Mouse (Mus musculus) hindbrain, embryonic 13.5 days (tissue): ENCODE measurements around the gene Oit1. TPM values are rescaled to one million over a fixed set of nuclear protein-coding genes. Genes with fewer than 3 reads are reported as not detected.

Source experiments
- ATAC-seq: fragments of 200-750 bp; cut with Nextera tagmentation; 2 replicates; pipeline ENCODE4 v1.8.0; 2017; ENCODE audit warnings: moderate TSS enrichment; ENCODE audit not compliant: low FRiP score
- H3K27ac ChIP-seq: fragments of 300-500 bp; sonication (generic); 2 replicates; pipeline ENCODE4 v1.5.1; 2015; ENCODE audit warnings: inconsistent platforms, mild to moderate bottlenecking, moderate library complexity
- H3K27me3 ChIP-seq: fragments of 300-500 bp; sonication (generic); 2 replicates; pipeline ENCODE4 v1.6.1; 2015; ENCODE audit warnings: mild to moderate bottlenecking, inconsistent platforms
- H3K36me3 ChIP-seq: fragments of 300-500 bp; sonication (generic); 2 replicates; pipeline ENCODE4 v1.6.1; 2015; ENCODE audit warnings: mild to moderate bottlenecking, inconsistent platforms
- H3K4me1 ChIP-seq: fragments of 300-500 bp; sonication (generic); replicated peaks from 2 replicates; pipeline ENCODE4 v1.6.1; 2015; ENCODE audit warnings: inconsistent platforms
- H3K4me2 ChIP-seq: fragments of 300-500 bp; sonication (generic); 2 replicates; pipeline ENCODE4 v1.6.1; 2015; ENCODE audit warnings: inconsistent platforms, mild to moderate bottlenecking, moderate library complexity
- H3K4me3 ChIP-seq: fragments of 300-500 bp; sonication (generic); 2 replicates; pipeline ENCODE4 v1.5.1; 2015; ENCODE audit warnings: mild to moderate bottlenecking, inconsistent platforms
- H3K9ac ChIP-seq: fragments of 300-500 bp; sonication (generic); 2 replicates; pipeline ENCODE4 v1.6.1; 2015; ENCODE audit warnings: mild to moderate bottlenecking, inconsistent platforms
- H3K9me3 ChIP-seq: fragments of 300-500 bp; sonication (generic); 2 replicates; pipeline ENCODE4 v1.6.1; 2016; ENCODE audit warnings: inconsistent platforms
- WGBS: fragments of 180-500 bp; shearing (Covaris S2); methylation state at CpG from one replicate; pipeline ENCODE4 v1.1.7; 2015; 5-methylcytosine and 5-hydroxymethylcytosine counted together
- polyA plus RNA-seq: library from polyadenylated mRNA; unstranded; fragments of >200 nt; fragmentation: Nextera tagmentation; extraction: Ambion mirVana; gene quantifications from 2 replicates; pipeline ENCODE4 v1.2.1, GENCODE M21; 2015

Oit1 gene
- polyA plus RNA-seq = 0.13 TPM in 1 of 2 replicates, not detected in the other

DNA sequence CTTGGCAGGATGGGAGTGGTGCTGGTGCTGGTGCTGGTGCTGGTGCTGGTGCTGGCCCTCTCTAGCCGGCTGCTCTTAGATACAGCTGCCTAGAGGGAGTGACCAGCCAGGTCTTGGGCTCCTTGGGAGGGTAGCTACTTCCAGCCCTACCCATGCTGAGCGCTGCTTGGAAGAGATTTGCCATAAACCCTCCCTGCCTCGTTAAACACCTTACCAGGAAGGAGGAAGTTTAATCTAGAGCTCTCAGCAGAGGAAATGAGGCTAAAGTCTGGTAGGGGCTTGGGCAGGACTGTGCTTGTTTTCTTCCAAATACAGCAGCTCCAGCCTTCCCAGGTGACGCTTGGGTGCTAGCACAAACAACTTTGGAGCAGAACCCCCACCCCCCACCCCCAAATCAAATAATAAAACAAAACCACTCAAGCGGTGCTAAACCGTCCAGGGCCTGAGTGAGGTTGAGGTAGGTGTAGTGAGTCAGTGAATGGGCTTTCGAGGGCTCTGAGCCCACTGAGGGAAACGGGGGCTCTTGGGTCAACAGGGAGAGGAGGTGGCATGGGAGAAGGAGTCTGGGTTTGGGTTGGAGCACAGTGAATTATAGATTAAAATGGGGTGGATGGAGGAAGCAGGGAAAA is at the start of gene Oit1:
Gene Oit1, minus strand, starts transcription at position 70 of the 629 bp plus-strand sequence.
- Histone ChIP-seq H3K27ac (no peak within 1 kb of the TSS), H3K9me3 (no peaks in the 10 kb centered on the region), H3K4me3 (no peak within 1 kb of the TSS), H3K27me3 (no peaks in the 10 kb centered on the region), H3K4me2 (no peak within 1 kb of the TSS), H3K4me1 (no peaks in the 10 kb centered on the region), H3K36me3 (no peaks in the 10 kb centered on the region), H3K9ac (no peak within 1 kb of the TSS)
- WGBS = 71% methylated on average over 8 of the region's 8 CpGs
- no peak for ATAC-seq

- Histone ChIP-seq H3K36me3 (no peaks in the 10 kb centered on the region), H3K9me3 (no peaks in the 10 kb centered on the region), H3K4me2 (no peak overlapping the region), H3K4me3 (no peak overlapping the region), H3K27ac (no peak overlapping the region), H3K4me1 (peaks cover 7% of the 10 kb centered on the region), H3K27me3 (no peaks in the 10 kb centered on the region), H3K9ac (no peak overlapping the region)
- ATAC-seq = no peak
- WGBS = 67% methylated on average over 3 of the region's 3 CpGs
These were observed 44.3 kb upstream of the Oit1 start for GRCm38 (mm10) chr14:8422833-8423232.

DNA sequence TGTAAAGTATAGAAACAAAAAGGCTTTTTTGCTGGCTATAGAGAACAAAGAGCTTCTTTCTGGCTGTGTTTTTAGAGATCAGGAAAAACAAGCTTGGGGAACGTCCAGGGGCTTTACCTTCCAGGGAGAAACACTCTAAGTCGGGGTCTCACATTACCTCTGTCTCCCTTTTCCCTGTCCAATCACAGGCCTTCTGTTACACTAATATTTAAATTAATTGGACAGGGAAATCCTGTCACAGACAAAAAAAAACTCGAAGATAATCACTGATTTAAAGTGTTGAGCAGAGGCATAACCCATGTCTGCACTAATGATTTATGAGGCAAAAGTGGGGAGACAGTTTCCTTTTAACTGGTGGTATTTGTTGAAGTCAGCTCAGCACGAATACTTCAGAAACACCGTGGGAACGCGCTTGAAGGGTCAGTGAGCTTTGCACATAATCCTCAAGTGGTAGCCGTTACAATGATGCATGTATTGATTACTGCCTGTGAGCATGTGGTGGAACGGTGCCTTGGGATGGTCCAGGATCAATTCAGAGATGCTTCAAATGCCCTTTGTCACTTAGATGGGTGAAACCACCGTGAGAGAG is 42.7 kb upstream of the Oit1 start:
- H3K36me3 ChIP-seq = no peaks in the 10 kb centered on the region
- no peak overlapping the region for H3K27ac ChIP-seq
- H3K27me3 ChIP-seq = no peaks in the 10 kb centered on the region
- H3K9me3 ChIP-seq = no peaks in the 10 kb centered on the region
- WGBS = 26% methylated on average over 10 of the region's 10 CpGs
- no peak for ATAC-seq
- H3K4me3 ChIP-seq = no peak overlapping the region
- H3K4me2 ChIP-seq = no peak overlapping the region
- H3K9ac ChIP-seq = no peak overlapping the region
- H3K4me1 ChIP-seq = peaks cover 7% of the 10 kb centered on the region

DNA sequence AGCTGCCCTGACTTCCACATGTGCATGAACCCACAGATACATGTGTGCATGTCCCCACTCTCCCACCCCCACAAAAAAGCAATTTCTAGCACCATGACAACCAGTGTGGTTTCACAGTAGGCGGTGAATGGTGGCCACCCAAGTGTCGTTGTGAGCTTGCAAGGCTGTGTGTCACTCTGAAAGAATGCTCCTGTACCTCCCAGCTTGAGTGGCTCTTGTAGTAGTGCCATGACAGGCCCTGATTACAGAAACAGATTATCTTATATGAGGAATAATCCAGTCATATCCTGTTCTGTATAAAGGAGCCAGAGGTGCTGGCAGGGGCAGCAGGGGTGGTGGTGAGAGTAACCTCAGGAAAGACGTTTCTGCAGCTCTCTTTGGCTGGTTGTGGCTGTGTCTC is 40.1 kb upstream of the Oit1 start:
- H3K27ac ChIP-seq = no peak overlapping the region
- H3K27me3 ChIP-seq = no peaks in the 10 kb centered on the region
- H3K9ac ChIP-seq = no peak overlapping the region
- H3K4me1 ChIP-seq = peaks cover 7% of the 10 kb centered on the region
- no peaks in the 10 kb centered on the region for H3K9me3 ChIP-seq
- no peak overlapping the region for H3K4me3 ChIP-seq
- H3K4me2 ChIP-seq = no peak overlapping the region
- WGBS = 71% methylated on average over 3 of the region's 3 CpGs
- no peaks in the 10 kb centered on the region for H3K36me3 ChIP-seq
- no peak for ATAC-seq

DNA sequence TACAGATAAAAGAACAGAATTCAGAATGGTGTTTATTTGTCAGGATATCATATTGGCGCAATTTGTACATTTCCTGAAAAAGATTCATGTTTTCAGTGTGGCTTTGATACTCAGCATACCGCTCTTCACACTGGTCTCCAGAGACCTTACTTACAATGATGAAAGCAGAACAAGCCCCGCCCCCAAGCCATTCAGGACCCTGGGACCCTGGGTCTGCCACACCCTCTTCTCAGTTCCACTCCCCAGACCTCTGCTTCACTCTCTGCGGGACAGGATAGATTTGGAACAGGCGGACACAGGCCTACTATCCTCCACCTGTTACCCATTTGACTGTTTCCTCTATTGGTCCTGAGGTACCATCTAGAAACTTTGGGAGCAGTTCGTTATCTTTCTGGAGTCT is 27.4 kb upstream of the Oit1 start:
- H3K4me3 ChIP-seq = no peak overlapping the region
- no peaks in the 10 kb centered on the region for H3K27me3 ChIP-seq
- no peaks in the 10 kb centered on the region for H3K4me1 ChIP-seq
- no peak overlapping the region for H3K27ac ChIP-seq
- no peak for ATAC-seq
- 67% methylated on average over 6 of the region's 6 CpGs for WGBS
- H3K36me3 ChIP-seq = no peaks in the 10 kb centered on the region
- no peak overlapping the region for H3K9ac ChIP-seq
- H3K4me2 ChIP-seq = no peak overlapping the region
- no peaks in the 10 kb centered on the region for H3K9me3 ChIP-seq

GRCm38 (mm10) chr14:8403310-8403709 is 24.8 kb upstream of the Oit1 start:
- no peak for ATAC-seq
- Histone ChIP-seq H3K4me3 (no peak overlapping the region), H3K4me1 (no peaks in the 10 kb centered on the region), H3K36me3 (no peaks in the 10 kb centered on the region), H3K27ac (no peak overlapping the region), H3K4me2 (no peak overlapping the region), H3K9me3 (no peaks in the 10 kb centered on the region), H3K27me3 (no peaks in the 10 kb centered on the region), H3K9ac (no peak overlapping the region)
- WGBS = 63% methylated on average over 3 of the region's 3 CpGs

DNA sequence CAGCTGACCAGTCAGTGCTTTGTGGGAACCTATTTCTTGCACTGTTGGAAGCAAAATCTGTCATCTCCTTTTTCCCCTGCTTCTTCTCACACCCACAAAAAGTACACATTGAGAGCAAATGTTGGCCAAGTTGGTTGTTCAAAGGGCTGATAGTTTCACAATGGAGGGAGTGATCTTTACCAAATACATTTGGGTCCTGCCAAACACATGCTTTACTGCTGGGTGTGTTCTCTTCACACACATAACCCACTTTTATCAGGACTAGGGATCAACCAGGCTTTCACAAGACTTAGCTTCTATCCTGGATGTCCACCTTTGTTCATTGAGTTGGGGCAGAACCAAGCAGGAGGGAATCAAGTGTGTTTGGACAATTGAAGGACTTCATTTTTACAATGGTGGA is 20.0 kb upstream of the Oit1 start:
- no peak for ATAC-seq
- no peaks in the 10 kb centered on the region for H3K27me3 ChIP-seq
- H3K36me3 ChIP-seq = no peaks in the 10 kb centered on the region
- no peak overlapping the region for H3K4me3 ChIP-seq
- no peak overlapping the region for H3K4me2 ChIP-seq
- no peak overlapping the region for H3K9ac ChIP-seq
- no peaks in the 10 kb centered on the region for H3K9me3 ChIP-seq
- no peak overlapping the region for H3K27ac ChIP-seq
- H3K4me1 ChIP-seq = no peaks in the 10 kb centered on the region

DNA sequence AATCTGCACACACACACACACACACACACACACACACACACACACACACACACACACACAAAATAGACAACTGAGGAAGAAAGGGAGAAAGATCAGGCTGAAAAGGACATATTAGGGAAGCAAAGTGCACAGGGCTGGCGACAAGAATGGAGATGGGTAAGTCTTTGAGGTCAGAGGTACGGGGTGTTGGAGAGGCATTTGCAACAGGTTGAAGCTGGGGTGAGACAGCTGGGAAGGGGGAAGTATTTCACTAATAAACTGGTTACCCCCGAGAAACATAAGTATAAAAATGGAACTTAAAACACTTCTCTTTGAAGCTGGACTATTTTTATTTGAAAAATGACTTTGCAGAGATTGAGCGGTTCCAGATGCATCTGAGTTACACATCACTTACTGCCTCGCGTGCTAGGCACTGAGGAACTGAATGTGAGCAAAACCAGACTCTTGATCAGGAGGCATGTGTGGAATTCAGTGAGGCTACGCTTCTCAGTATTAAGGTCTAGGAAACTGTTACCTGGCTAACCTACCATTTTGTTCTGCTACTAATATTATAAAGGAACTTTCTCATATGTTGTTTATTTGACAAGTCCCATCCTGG is 17.2 kb upstream of the Oit1 start:
- no peaks in the 10 kb centered on the region for H3K4me1 ChIP-seq
- H3K4me3 ChIP-seq = no peak overlapping the region
- WGBS = 87% methylated on average over 7 of the region's 7 CpGs
- no peaks in the 10 kb centered on the region for H3K36me3 ChIP-seq
- no peaks in the 10 kb centered on the region for H3K9me3 ChIP-seq
- no peak overlapping the region for H3K27ac ChIP-seq
- H3K4me2 ChIP-seq = no peak overlapping the region
- ATAC-seq = no peak
- no peaks in the 10 kb centered on the region for H3K27me3 ChIP-seq
- H3K9ac ChIP-seq = no peak overlapping the region

DNA sequence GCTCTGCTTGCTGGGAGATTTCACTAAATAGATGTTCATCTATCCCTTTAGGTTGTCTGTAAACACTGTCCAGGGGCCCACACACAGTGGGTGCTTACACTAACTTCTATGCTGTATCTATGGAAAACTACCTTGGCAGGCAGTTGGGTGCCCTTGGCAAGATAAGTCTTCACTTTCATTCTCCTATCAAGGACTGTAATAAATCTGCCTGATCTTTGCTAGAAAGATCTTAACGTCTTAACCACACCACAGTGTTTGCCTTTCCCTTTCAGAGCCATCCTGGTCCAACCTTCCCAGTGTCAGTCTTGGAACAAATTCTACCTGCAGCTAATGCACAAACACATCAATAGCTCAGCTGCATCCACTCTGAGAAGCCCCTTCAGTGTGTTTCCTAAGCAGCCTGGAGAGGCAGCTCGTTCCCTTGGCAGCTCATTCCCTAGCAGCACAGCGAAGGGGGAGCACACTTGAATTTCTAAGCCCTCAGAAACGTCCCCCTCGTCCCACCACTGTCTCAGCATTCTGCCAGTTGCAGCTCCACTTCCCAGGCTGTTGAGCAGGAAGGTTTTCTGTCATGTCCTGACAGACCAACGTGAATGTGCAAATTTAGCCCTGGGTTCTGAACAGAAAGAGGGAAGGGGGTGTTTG is 13.7 kb upstream of the Oit1 start:
- Histone ChIP-seq H3K27me3 (no peaks in the 10 kb centered on the region), H3K27ac (no peak overlapping the region), H3K9me3 (no peaks in the 10 kb centered on the region), H3K9ac (no peak overlapping the region), H3K36me3 (no peaks in the 10 kb centered on the region), H3K4me2 (no peak overlapping the region), H3K4me1 (no peaks in the 10 kb centered on the region), H3K4me3 (no peak overlapping the region)
- ATAC-seq = no peak
- WGBS = 68% methylated on average over 6 of the region's 6 CpGs

- H3K4me1 ChIP-seq = peaks cover 14% of the 10 kb centered on the region
- ATAC-seq = no peak
- no peaks in the 10 kb centered on the region for H3K9me3 ChIP-seq
- H3K27me3 ChIP-seq = no peaks in the 10 kb centered on the region
- H3K4me3 ChIP-seq = no peak overlapping the region
- no peak overlapping the region for H3K9ac ChIP-seq
- no peaks in the 10 kb centered on the region for H3K36me3 ChIP-seq
- no peak overlapping the region for H3K27ac ChIP-seq
- no peak overlapping the region for H3K4me2 ChIP-seq
- WGBS = 90% methylated on average over 4 of the region's 4 CpGs
These were observed 9.2 kb downstream of the Oit1 start for GRCm38 (mm10) chr14:8369394-8369793.

DNA sequence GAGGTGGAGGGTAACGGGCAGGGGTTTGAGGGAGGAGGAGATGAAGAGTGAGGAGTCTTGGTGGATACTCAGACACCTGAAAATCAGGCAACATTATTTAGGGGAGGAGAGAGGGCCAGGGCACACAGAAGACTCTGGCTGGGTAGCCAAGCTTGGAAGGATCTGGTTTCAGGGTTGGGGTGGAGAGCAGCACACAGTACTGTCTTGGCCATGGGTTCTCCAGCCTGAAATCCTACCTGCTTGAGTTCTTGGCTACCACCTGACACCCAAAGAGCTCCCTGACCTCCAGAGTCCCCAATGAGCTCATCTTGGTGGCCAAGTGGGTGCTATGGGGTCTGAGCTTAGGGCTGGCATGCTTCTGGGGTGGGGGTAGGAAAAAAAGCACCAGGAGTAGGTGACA is 9.7 kb downstream of the Oit1 start:
- whole genome bisulfite sequencing = 100% methylated on average over 1 of the region's 1 CpGs
- Histone ChIP-seq H3K4me1 (peaks cover 14% of the 10 kb centered on the region), H3K9me3 (no peaks in the 10 kb centered on the region), H3K4me2 (no peak overlapping the region), H3K27me3 (no peaks in the 10 kb centered on the region), H3K9ac (no peak overlapping the region), H3K4me3 (no peak overlapping the region), H3K36me3 (no peaks in the 10 kb centered on the region), H3K27ac (no peak overlapping the region)
- ATAC-seq = 0 out of 2 replicates have a peak, but pooled peaks have one; percentile 9

- 35% methylated on average over 4 of the region's 4 CpGs for WGBS
- H3K9ac ChIP-seq = no peak overlapping the region
- ATAC-seq = peak; percentile 19; the same call in 1 of the 2 replicates
- no peaks in the 10 kb centered on the region for H3K36me3 ChIP-seq
- H3K27ac ChIP-seq = no peak overlapping the region; the same call in 1 of the 2 replicates
- H3K4me3 ChIP-seq = no peak overlapping the region
- no peak overlapping the region for H3K4me2 ChIP-seq
- no peaks in the 10 kb centered on the region for H3K27me3 ChIP-seq
- H3K4me1 ChIP-seq = peaks cover 14% of the 10 kb centered on the region
- H3K9me3 ChIP-seq = no peaks in the 10 kb centered on the region
These were observed 10.6 kb downstream of the Oit1 start for GRCm38 (mm10) chr14:8367727-8368520.
